Mouse (Mus musculus): ENCODE measurements around the gene Pcdh9. TPM values are rescaled to one million over a fixed set of nuclear protein-coding genes. Genes with fewer than 3 reads are reported as not detected.
A peak's percentile ranks its signal among the peaks of the same experiment; 100 is the strongest.

The Pcdh9 gene
- polyA plus RNA-seq, 1 experiment from 2014 or later = 25.3 TPM

DNA sequence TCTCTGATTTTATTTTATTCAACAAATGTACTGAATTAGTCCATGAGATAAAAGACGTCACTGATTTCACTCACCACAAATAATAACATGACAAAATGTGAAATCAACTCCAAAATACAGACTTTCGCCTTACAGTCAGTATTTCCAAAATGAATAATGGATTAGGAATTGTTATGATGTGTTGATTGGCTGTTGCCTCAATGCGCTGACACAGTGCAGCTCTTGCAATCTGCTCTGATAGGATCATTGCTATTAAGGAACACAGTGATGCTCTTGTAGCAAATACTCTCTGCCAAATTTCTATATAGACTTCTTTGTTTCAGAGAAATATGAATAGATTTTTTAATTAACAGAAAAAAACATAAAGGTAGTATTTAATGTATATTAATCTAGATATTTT lies 373.8 kb downstream of the Pcdh9 start:
- Histone ChIP-seq H3K4me2 (replicated peaks; ENCODE audit: low read depth, low read length) (no peak overlapping the region), H3K4me3 (ENCODE audit: low read depth, low read length) (no peak overlapping the region), H3K9me3 (ENCODE audit: control insufficient read depth, low read depth, low read length) (no peaks in the 10 kb centered on the region), H3K27me3 (ENCODE audit: control insufficient read depth, insufficient read depth, low read length) (no peaks in the 10 kb centered on the region), H3K4me1 (ENCODE audit: control insufficient read depth, insufficient read depth, low read length) (no peaks in the 10 kb centered on the region), H3K9ac (replicated peaks; ENCODE audit: low read depth, low read length) (no peak overlapping the region), H3K27ac (ENCODE audit: low read length) (no peak overlapping the region), H3K36me3 (ENCODE audit: control insufficient read depth, insufficient read depth, low read length) (no peaks in the 10 kb centered on the region)
- 85% methylated on average over 3 of the region's 3 CpGs for WGBS
- no peak for ATAC-seq (ENCODE audit: insufficient number of reproducible peaks, insufficient read depth, low FRiP score, low read depth)

- Histone ChIP-seq H3K27me3 (ENCODE audit: control insufficient read depth, insufficient read depth, low read length) (no peaks in the 10 kb centered on the region), H3K4me2 (replicated peaks; ENCODE audit: low read depth, low read length) (no peak overlapping the region), H3K9me3 (ENCODE audit: control insufficient read depth, low read depth, low read length) (no peaks in the 10 kb centered on the region), H3K27ac (ENCODE audit: low read length) (no peak overlapping the region), H3K4me3 (ENCODE audit: low read depth, low read length) (no peak overlapping the region), H3K9ac (replicated peaks; ENCODE audit: low read depth, low read length) (no peak overlapping the region), H3K36me3 (ENCODE audit: control insufficient read depth, insufficient read depth, low read length) (no peaks in the 10 kb centered on the region), H3K4me1 (ENCODE audit: control insufficient read depth, insufficient read depth, low read length) (no peaks in the 10 kb centered on the region)
- ATAC-seq (ENCODE audit: insufficient number of reproducible peaks, insufficient read depth, low FRiP score, low read depth) = no peak
Measured at GRCm38 (mm10) chr14:93506107-93506506, 384.4 kb downstream of the Pcdh9 start.

DNA sequence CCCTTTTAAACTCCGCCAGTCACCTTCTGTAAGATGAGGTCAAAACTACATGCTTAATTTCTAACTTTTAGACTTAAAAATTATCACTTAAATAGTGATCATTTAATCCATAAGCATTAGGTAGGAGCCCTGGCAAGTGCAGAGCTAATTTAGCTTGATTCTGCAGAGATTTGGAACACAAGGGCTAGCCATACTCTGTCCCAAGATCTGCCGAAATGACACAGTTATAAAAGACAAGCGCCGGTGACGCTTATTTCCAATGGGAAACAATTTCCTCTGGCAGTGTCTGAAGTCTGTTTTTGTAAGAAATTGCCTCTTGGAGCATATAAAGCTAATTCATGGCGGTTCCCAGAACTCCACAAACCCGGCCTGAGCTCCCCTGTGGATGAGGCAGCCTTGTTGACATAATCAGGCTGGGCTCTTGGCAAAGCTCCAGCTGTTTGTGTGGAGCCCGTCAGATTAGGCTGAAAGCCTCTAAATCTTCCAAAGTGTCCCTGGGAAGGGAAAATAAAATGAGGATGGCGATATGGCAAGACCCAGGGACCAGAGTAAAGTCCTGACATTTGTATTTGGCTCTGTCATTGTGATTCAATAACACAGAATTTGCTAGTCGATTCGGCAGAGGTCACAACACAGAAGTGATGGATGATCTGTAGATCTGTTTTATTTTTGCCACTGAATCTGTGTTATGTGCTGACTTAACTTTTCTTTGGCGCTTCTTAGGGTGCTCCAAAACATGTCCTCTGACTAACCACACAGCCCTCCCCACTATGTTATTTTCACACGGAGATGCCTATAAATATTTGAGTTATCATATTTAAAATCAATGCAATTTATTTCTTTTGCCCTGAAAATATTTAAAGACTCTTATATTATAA lies 391.4 kb downstream of the Pcdh9 start:
- ATAC-seq (ENCODE audit: insufficient number of reproducible peaks, insufficient read depth, low FRiP score, low read depth) = peak; percentile 49; the same call in 1 of the 2 replicates
- no peak overlapping the region for H3K27ac ChIP-seq (ENCODE audit: low read length)
- no peak overlapping the region for H3K4me3 ChIP-seq (ENCODE audit: low read depth, low read length)
- H3K9me3 ChIP-seq (ENCODE audit: control insufficient read depth, low read depth, low read length) = no peaks in the 10 kb centered on the region
- H3K36me3 ChIP-seq (ENCODE audit: control insufficient read depth, insufficient read depth, low read length) = no peaks in the 10 kb centered on the region
- no peaks in the 10 kb centered on the region for H3K27me3 ChIP-seq (ENCODE audit: control insufficient read depth, insufficient read depth, low read length)
- H3K4me1 ChIP-seq (ENCODE audit: control insufficient read depth, insufficient read depth, low read length) = no peaks in the 10 kb centered on the region
- WGBS = 23% methylated on average over 13 of the region's 13 CpGs
- no peak overlapping the region for H3K9ac ChIP-seq (replicated peaks; ENCODE audit: low read depth, low read length)
- H3K4me2 ChIP-seq (replicated peaks; ENCODE audit: low read depth, low read length) = no peak overlapping the region

DNA sequence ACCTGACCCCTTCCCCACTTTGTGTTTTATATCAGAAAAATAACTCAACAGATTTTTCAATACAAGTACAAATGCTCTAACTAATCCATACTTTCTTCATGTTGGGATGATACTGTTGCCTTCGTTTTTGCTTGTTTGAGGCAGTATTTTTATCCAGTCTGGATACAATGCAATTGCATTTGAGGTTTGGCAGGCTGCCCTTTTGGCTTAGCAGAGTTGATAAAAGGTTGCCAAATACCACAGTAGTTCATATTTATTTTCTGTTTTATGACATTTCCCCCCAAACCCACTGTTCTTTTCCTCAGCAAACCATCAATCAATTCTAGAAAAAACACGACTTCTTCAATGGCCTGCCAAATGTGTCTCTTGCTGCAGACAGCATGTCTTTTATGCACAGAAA lies 415.5 kb downstream of the Pcdh9 start:
- whole genome bisulfite sequencing = 31% methylated on average over 2 of the region's 2 CpGs
- Histone ChIP-seq H3K4me2 (replicated peaks; ENCODE audit: low read depth, low read length) (no peak overlapping the region), H3K27me3 (ENCODE audit: control insufficient read depth, insufficient read depth, low read length) (no peaks in the 10 kb centered on the region), H3K9me3 (ENCODE audit: control insufficient read depth, low read depth, low read length) (no peaks in the 10 kb centered on the region), H3K4me1 (ENCODE audit: control insufficient read depth, insufficient read depth, low read length) (no peaks in the 10 kb centered on the region), H3K4me3 (ENCODE audit: low read depth, low read length) (no peak overlapping the region), H3K36me3 (ENCODE audit: control insufficient read depth, insufficient read depth, low read length) (no peaks in the 10 kb centered on the region), H3K27ac (ENCODE audit: low read length) (no peak overlapping the region), H3K9ac (replicated peaks; ENCODE audit: low read depth, low read length) (no peak overlapping the region)
- no peak for ATAC-seq (ENCODE audit: insufficient number of reproducible peaks, insufficient read depth, low FRiP score, low read depth)

- WGBS = 89% methylated on average over 8 of the region's 8 CpGs
- H3K9ac ChIP-seq (replicated peaks; ENCODE audit: low read depth, low read length) = no peak overlapping the region
- H3K4me1 ChIP-seq (ENCODE audit: control insufficient read depth, insufficient read depth, low read length) = no peaks in the 10 kb centered on the region
- H3K9me3 ChIP-seq (ENCODE audit: control insufficient read depth, low read depth, low read length) = no peaks in the 10 kb centered on the region
- H3K27ac ChIP-seq (ENCODE audit: low read length) = no peak overlapping the region
- no peaks in the 10 kb centered on the region for H3K36me3 ChIP-seq (ENCODE audit: control insufficient read depth, insufficient read depth, low read length)
- H3K4me2 ChIP-seq (replicated peaks; ENCODE audit: low read depth, low read length) = no peak overlapping the region
- no peak for ATAC-seq (ENCODE audit: insufficient number of reproducible peaks, insufficient read depth, low FRiP score, low read depth)
- H3K27me3 ChIP-seq (ENCODE audit: control insufficient read depth, insufficient read depth, low read length) = no peaks in the 10 kb centered on the region
- no peak overlapping the region for H3K4me3 ChIP-seq (ENCODE audit: low read depth, low read length)
Measured at GRCm38 (mm10) chr14:93472494-93472893, 418.0 kb downstream of the Pcdh9 start.

- 88% methylated on average over 4 of the region's 4 CpGs for WGBS
- H3K9ac ChIP-seq (replicated peaks; ENCODE audit: low read depth, low read length) = no peak overlapping the region
- ATAC-seq (ENCODE audit: insufficient number of reproducible peaks, insufficient read depth, low FRiP score, low read depth) = no peak
Measured at GRCm38 (mm10) chr14:93463360-93463892, 427.1 kb downstream of the Pcdh9 start.

GRCm38 (mm10) chr14:93450930-93451665 lies 439.4 kb downstream of the Pcdh9 start:
- 83% methylated on average over 5 of the region's 5 CpGs for WGBS
- no peak overlapping the region for H3K27ac ChIP-seq (ENCODE audit: low read length)

More at GRCm38 (mm10) chr14:93463360-93463892, 427.1 kb downstream of the Pcdh9 start:
- Histone ChIP-seq H3K36me3 (ENCODE audit: control insufficient read depth, insufficient read depth, low read length) (no peaks in the 10 kb centered on the region), H3K4me3 (ENCODE audit: low read depth, low read length) (no peak overlapping the region), H3K27me3 (ENCODE audit: control insufficient read depth, insufficient read depth, low read length) (no peaks in the 10 kb centered on the region), H3K27ac (ENCODE audit: low read length) (no peak overlapping the region), H3K4me1 (ENCODE audit: control insufficient read depth, insufficient read depth, low read length) (no peaks in the 10 kb centered on the region), H3K9me3 (ENCODE audit: control insufficient read depth, low read depth, low read length) (no peaks in the 10 kb centered on the region), H3K4me2 (replicated peaks; ENCODE audit: low read depth, low read length) (no peak overlapping the region)

GRCm38 (mm10) chr14:93441852-93442251 lies 448.6 kb downstream of the Pcdh9 start:
- Histone ChIP-seq H3K27ac (ENCODE audit: low read length) (no peak overlapping the region), H3K4me2 (replicated peaks; ENCODE audit: low read depth, low read length) (no peak overlapping the region), H3K4me1 (ENCODE audit: control insufficient read depth, insufficient read depth, low read length) (no peaks in the 10 kb centered on the region), H3K4me3 (ENCODE audit: low read depth, low read length) (no peak overlapping the region), H3K27me3 (ENCODE audit: control insufficient read depth, insufficient read depth, low read length) (no peaks in the 10 kb centered on the region), H3K36me3 (ENCODE audit: control insufficient read depth, insufficient read depth, low read length) (no peaks in the 10 kb centered on the region), H3K9me3 (ENCODE audit: control insufficient read depth, low read depth, low read length) (no peaks in the 10 kb centered on the region), H3K9ac (replicated peaks; ENCODE audit: low read depth, low read length) (no peak overlapping the region)
- no peak for ATAC-seq (ENCODE audit: insufficient number of reproducible peaks, insufficient read depth, low FRiP score, low read depth)
- 84% methylated on average over 2 of the region's 2 CpGs for WGBS

More at GRCm38 (mm10) chr14:93450930-93451665, 439.4 kb downstream of the Pcdh9 start:
- ATAC-seq (ENCODE audit: insufficient number of reproducible peaks, insufficient read depth, low FRiP score, low read depth) = no peak
- H3K4me1 ChIP-seq (ENCODE audit: control insufficient read depth, insufficient read depth, low read length) = no peaks in the 10 kb centered on the region
- H3K4me3 ChIP-seq (ENCODE audit: low read depth, low read length) = no peak overlapping the region
- H3K36me3 ChIP-seq (ENCODE audit: control insufficient read depth, insufficient read depth, low read length) = no peaks in the 10 kb centered on the region
- H3K9me3 ChIP-seq (ENCODE audit: control insufficient read depth, low read depth, low read length) = no peaks in the 10 kb centered on the region
- H3K9ac ChIP-seq (replicated peaks; ENCODE audit: low read depth, low read length) = no peak overlapping the region
- H3K27me3 ChIP-seq (ENCODE audit: control insufficient read depth, insufficient read depth, low read length) = no peaks in the 10 kb centered on the region
- H3K4me2 ChIP-seq (replicated peaks; ENCODE audit: low read depth, low read length) = no peak overlapping the region
